Mouse (Mus musculus) C2C12 (cell line): ENCODE data around the gene Ugt1a9.

Experiments used
- CTCF ChIP-seq: IDR thresholded peaks from one replicate; pipeline ENCODE4 v1.5.1; 2011; ENCODE audit not compliant: control insufficient read depth, insufficient read depth, insufficient read length
- USF1 ChIP-seq: IDR thresholded peaks from one replicate; pipeline ENCODE4 v1.6.1; 2011; ENCODE audit warnings: low read depth, mild to moderate bottlenecking, control low read depth, moderate library complexity

DNA sequence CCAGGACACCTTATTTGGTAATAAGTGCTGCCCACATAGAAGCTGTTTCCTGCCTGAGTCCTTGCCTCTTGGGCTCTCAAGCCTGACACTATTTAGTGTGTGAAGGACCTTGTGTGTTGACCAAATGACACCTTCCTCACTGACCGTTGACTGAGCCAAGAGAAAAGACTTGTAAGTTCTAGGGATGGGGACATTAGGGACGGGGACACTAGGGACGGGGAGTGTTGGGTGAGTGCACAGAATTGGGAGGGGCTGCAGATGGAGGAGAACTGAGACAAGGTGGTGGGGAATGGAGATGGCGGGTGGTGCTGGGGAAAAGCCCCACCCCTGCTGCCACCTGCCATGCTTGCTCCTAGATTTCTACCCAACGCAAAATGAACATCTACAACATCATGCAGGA, 159.4 kb downstream of the Ugt1a9 start:
- TF ChIP-seq USF1, result no peak
- TF ChIP-seq CTCF, result no peak
